Mouse (Mus musculus) hindbrain, embryonic 11.5 days (tissue): ENCODE data around the gene Ap2b1. TPM values are rescaled to one million over a fixed set of nuclear protein-coding genes. Genes with fewer than 3 reads are reported as not detected.

Source experiments
- ATAC-seq: fragments of 200-750 bp; cut with Nextera tagmentation; 2 replicates; pipeline ENCODE4 v1.8.0; 2017; ENCODE audit warnings: mild to moderate bottlenecking, moderate TSS enrichment, moderate library complexity; ENCODE audit not compliant: low FRiP score
- DNase-seq: peaks from one replicate; pipeline ENCODE4 v3.0.0-alpha.2; 2015; ENCODE audit warnings: low spot score
- H3K27ac ChIP-seq: fragments of 300-500 bp; sonication (generic); 2 replicates; pipeline ENCODE4 v1.5.1; 2014; ENCODE audit warnings: mild to moderate bottlenecking, low read depth, low read length
- H3K27me3 ChIP-seq: fragments of 300-500 bp; sonication (generic); 2 replicates; pipeline ENCODE4 v1.6.1; 2014; ENCODE audit warnings: mild to moderate bottlenecking, low read length, moderate library complexity, mixed read lengths; ENCODE audit not compliant: control insufficient read depth, insufficient read depth
- H3K36me3 ChIP-seq: fragments of 300-500 bp; sonication (generic); 2 replicates; pipeline ENCODE4 v1.6.1; 2014; ENCODE audit warnings: mild to moderate bottlenecking, low read length, moderate library complexity, mixed read lengths; ENCODE audit not compliant: control insufficient read depth, insufficient read depth
- H3K4me1 ChIP-seq: fragments of 300-500 bp; sonication (generic); replicated peaks from 2 replicates; pipeline ENCODE4 v1.6.1; 2014; ENCODE audit warnings: low read length, mixed read lengths; ENCODE audit not compliant: control insufficient read depth, insufficient read depth
- H3K4me2 ChIP-seq: fragments of 300-500 bp; sonication (generic); replicated peaks from 2 replicates; pipeline ENCODE4 v1.6.1; 2014; ENCODE audit warnings: mild to moderate bottlenecking, low read depth, low read length
- H3K4me3 ChIP-seq: fragments of 300-500 bp; sonication (generic); 2 replicates; pipeline ENCODE4 v1.5.1; 2014; ENCODE audit warnings: low read depth, low read length
- H3K9ac ChIP-seq: fragments of 300-500 bp; sonication (generic); 2 replicates; pipeline ENCODE4 v1.6.1; 2014; ENCODE audit warnings: low read depth, low read length
- H3K9me3 ChIP-seq: fragments of 300-500 bp; sonication (generic); 2 replicates; pipeline ENCODE4 v1.6.1; 2016; ENCODE audit warnings: low read length; ENCODE audit not compliant: control insufficient read depth
- WGBS: fragments of 180-500 bp; shearing (Covaris S2); extraction: QIAGEN DNeasy Blood & Tissue Kit; methylation state at CpG from one replicate; pipeline ENCODE4 v1.1.7; 2014; 5-methylcytosine and 5-hydroxymethylcytosine counted together
- polyA plus RNA-seq: library from polyadenylated mRNA; unstranded; fragments of >200 nt; fragmentation: Nextera tagmentation; extraction: Ambion mirVana; gene quantifications from 2 replicates; pipeline ENCODE4 v1.2.1, GENCODE M21; 2014

Gene Ap2b1
- polyA plus RNA-seq, 1 experiment from 2014 or later, result 121 TPM

- H3K36me3 ChIP-seq, result peaks cover 2% of the 10 kb centered on the region; the same call in 1 of the 2 replicates
- H3K27me3 ChIP-seq, result no peaks in the 10 kb centered on the region
- no peak overlapping the region for H3K4me3 ChIP-seq
- DNase-seq (no peak), ATAC-seq (no peak)
- H3K9me3 ChIP-seq, result no peaks in the 10 kb centered on the region
- no peak overlapping the region for H3K9ac ChIP-seq
- H3K27ac ChIP-seq, result no peak overlapping the region
- 89% methylated on average over 7 of the region's 7 CpGs for WGBS
- H3K4me1 ChIP-seq, result no peaks in the 10 kb centered on the region
- H3K4me2 ChIP-seq, result no peak overlapping the region
Observed at GRCm38 (mm10) chr11:83397626-83398025, 98.8 kb downstream of the Ap2b1 start.

DNA sequence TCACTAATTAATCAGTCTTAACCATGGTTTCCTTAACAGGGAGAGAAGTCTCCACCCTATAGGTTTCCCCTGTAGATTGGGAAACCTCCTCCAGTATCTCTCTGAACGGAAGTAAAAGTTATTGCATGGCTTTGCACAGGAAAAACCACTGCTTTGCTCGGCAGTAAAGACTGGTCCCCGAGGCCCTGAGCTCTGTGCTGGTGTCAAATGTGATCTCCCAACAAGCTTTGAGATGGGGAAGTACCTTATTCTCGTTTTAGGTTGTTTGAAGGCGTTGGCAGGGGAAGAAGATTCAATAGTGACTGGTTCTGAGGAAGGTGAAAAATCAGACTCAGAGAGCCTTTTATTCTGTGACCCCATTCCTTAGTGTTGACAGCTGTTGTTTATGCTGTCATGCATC lies 99.9 kb downstream of the Ap2b1 start:
- H3K4me1 ChIP-seq, result no peaks in the 10 kb centered on the region
- DNase-seq (no peak), ATAC-seq (no peak)
- no peaks in the 10 kb centered on the region for H3K9me3 ChIP-seq
- peaks cover 2% of the 10 kb centered on the region; the same call in 1 of the 2 replicates for H3K36me3 ChIP-seq
- WGBS, result 81% methylated on average over 5 of the region's 5 CpGs
- H3K4me3 ChIP-seq, result no peak overlapping the region
- no peak overlapping the region for H3K27ac ChIP-seq
- no peaks in the 10 kb centered on the region for H3K27me3 ChIP-seq
- no peak overlapping the region for H3K9ac ChIP-seq
- no peak overlapping the region for H3K4me2 ChIP-seq

- no peak overlapping the region for H3K9ac ChIP-seq
- no peaks in the 10 kb centered on the region for H3K9me3 ChIP-seq
- WGBS, result 87% methylated on average over 7 of the region's 7 CpGs
- no peak overlapping the region for H3K4me3 ChIP-seq
- no peaks in the 10 kb centered on the region for H3K4me1 ChIP-seq
- no peak overlapping the region for H3K27ac ChIP-seq
- no peaks in the 10 kb centered on the region for H3K36me3 ChIP-seq
- ATAC-seq (no peak), DNase-seq (no peak)
- no peak overlapping the region for H3K4me2 ChIP-seq
- no peaks in the 10 kb centered on the region for H3K27me3 ChIP-seq
Observed at GRCm38 (mm10) chr11:83403787-83404186, 105.0 kb downstream of the Ap2b1 start.

DNA sequence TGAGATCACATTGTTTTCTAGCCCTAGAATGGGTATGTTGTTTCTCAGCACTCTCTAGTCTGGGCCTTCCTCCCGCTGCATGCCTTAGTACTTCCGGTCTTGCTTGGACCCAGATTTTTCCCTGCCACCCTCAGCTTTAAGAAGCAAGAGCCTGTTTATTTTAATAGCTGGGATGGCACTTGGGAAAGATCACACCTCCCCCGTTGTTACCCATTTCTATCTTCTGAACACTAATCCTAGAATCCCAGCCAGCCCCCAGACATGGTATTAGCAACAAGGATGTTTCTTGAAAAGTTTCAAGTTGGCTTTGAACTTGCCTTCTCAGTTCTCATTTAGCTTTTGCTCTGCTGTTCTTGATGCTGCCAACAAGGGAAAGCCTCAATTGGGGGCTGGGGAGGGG lies 107.6 kb downstream of the Ap2b1 start:
- Histone ChIP-seq H3K9me3 (no peaks in the 10 kb centered on the region), H3K27me3 (no peaks in the 10 kb centered on the region), H3K9ac (no peak overlapping the region), H3K4me3 (no peak overlapping the region), H3K36me3 (no peaks in the 10 kb centered on the region), H3K4me1 (peaks cover 3% of the 10 kb centered on the region), H3K27ac (no peak overlapping the region), H3K4me2 (no peak overlapping the region)
- ATAC-seq, result no peak
- 69% methylated on average over 3 of the region's 3 CpGs for WGBS
- no peak for DNase-seq

DNA sequence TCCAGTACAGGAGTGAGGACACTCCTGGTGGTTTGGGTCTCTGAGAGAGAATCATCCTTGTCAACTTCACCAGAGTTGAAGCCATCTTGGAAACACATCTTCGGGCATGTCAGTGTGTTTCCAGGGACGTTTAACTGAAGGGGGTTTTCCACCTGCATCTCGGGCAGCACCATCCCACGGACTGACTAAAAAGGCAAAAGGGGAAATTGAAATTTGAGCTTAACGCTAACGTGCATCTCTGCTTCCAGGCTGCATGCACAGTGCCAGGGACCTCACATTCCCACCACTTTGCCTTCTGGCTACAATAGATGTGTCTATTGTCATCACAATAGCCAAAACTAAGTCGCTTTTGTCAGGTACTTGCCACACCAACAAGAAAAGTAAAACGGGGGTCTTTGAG lies 109.4 kb downstream of the Ap2b1 start:
- 28% methylated on average over 8 of the region's 8 CpGs for WGBS

GRCm38 (mm10) chr11:83409087-83409754 lies 110.4 kb downstream of the Ap2b1 start, which contains the start of gene Rasl10b:
Gene Rasl10b, plus strand, starts transcription at chr11:83409137.
- peak within 1 kb of the TSS; percentile 82 for H3K4me3 ChIP-seq
- no peaks in the 10 kb centered on the region for H3K27me3 ChIP-seq
- peak within 1 kb of the TSS; percentile 92 for H3K9ac ChIP-seq
- peak within 1 kb of the TSS; percentile 62; the same call in 1 of the 2 replicates for H3K27ac ChIP-seq
- ATAC-seq (peak; percentile 84), DNase-seq (peak; percentile 72)
- no peaks in the 10 kb centered on the region for H3K9me3 ChIP-seq
- WGBS, result 2% methylated on average over 29 of the region's 44 CpGs
- H3K4me2 ChIP-seq, result peak within 1 kb of the TSS; percentile 94
- H3K36me3 ChIP-seq, result no peaks in the 10 kb centered on the region
- peaks cover 3% of the 10 kb centered on the region for H3K4me1 ChIP-seq

More for the DNA sequence above, 109.4 kb downstream of the Ap2b1 start:
- ATAC-seq, result no peak
- Histone ChIP-seq H3K4me2 (no peak overlapping the region), H3K9ac (no peak overlapping the region), H3K27me3 (no peaks in the 10 kb centered on the region), H3K4me1 (peaks cover 3% of the 10 kb centered on the region), H3K4me3 (no peak overlapping the region), H3K27ac (no peak overlapping the region), H3K36me3 (no peaks in the 10 kb centered on the region), H3K9me3 (no peaks in the 10 kb centered on the region)
- no peak for DNase-seq

- peak overlapping the region; percentile 82 for H3K4me3 ChIP-seq
- H3K4me2 ChIP-seq, result peak overlapping the region; percentile 94
- H3K27ac ChIP-seq, result peak overlapping the region; percentile 62; the same call in 1 of the 2 replicates
Observed at GRCm38 (mm10) chr11:83409792-83410291, 111.0 kb downstream of the Ap2b1 start.

DNA sequence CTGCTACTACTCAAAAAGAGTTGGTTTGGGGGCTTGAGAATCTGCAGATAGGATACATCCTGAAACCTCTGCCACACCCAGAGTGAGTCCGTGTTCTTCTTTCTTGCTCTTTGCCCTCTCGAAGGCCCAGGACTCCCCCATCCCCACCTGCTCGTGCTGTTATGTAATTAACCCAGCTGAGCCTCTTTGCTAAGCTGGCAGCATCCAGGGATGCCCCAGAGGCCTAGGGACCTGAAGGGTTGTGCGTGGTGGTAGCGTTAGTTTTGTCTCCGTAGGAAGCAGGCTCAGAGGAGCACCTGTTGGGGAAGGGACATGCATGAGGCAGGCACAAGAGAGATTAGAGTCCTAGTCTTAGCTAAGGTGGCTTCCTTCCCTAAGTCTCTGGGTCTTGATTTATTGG lies 111.7 kb downstream of the Ap2b1 start:
- Histone ChIP-seq H3K4me2 (peak overlapping the region; percentile 94), H3K36me3 (no peaks in the 10 kb centered on the region), H3K27ac (no peak overlapping the region), H3K9ac (no peak overlapping the region), H3K4me1 (peaks cover 3% of the 10 kb centered on the region), H3K27me3 (no peaks in the 10 kb centered on the region), H3K4me3 (peak overlapping the region; percentile 82), H3K9me3 (no peaks in the 10 kb centered on the region)
- no peak for ATAC-seq
- DNase-seq, result no peak
- WGBS, result 30% methylated on average over 6 of the region's 6 CpGs

More at GRCm38 (mm10) chr11:83409792-83410291, 111.0 kb downstream of the Ap2b1 start:
- no peaks in the 10 kb centered on the region for H3K36me3 ChIP-seq
- under 1% methylated on average over 20 of the region's 40 CpGs for WGBS
- H3K27me3 ChIP-seq, result no peaks in the 10 kb centered on the region
- H3K4me1 ChIP-seq, result peaks cover 3% of the 10 kb centered on the region
- peak; percentile 53 for DNase-seq
- peak overlapping the region; percentile 92 for H3K9ac ChIP-seq
- ATAC-seq, result peak; percentile 59
- H3K9me3 ChIP-seq, result no peaks in the 10 kb centered on the region

DNA sequence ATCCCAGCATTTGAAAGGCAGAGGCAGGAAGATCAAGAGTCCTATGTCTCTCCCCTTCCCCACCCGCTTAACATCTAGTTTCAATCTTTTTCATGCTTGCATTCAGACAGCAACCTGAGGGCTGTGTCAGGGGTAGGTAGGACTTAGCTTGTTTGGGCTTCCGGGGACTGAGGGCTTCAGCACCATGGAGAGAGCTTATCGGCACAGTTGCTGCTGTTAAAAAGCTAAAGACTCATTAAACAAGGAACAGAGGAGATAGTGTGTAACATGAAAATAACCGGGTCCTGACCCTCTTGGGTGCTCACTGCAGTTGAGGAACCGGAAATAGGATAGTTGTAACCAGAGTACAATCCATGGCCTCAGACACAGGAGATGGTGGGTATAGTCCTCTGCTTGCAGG lies 118.3 kb downstream of the Ap2b1 start:
- DNase-seq, result peak; percentile 61

More for the DNA sequence above, 118.3 kb downstream of the Ap2b1 start:
- WGBS, result 20% methylated on average over 5 of the region's 5 CpGs
- H3K9me3 ChIP-seq, result no peaks in the 10 kb centered on the region
- H3K4me3 ChIP-seq, result no peak overlapping the region
- H3K4me2 ChIP-seq, result no peak overlapping the region
- no peak for ATAC-seq
- peaks cover 18% of the 10 kb centered on the region for H3K27me3 ChIP-seq
- no peak overlapping the region for H3K9ac ChIP-seq
- no peaks in the 10 kb centered on the region; the same call in 1 of the 2 replicates for H3K4me1 ChIP-seq
- H3K36me3 ChIP-seq, result no peaks in the 10 kb centered on the region
- no peak overlapping the region for H3K27ac ChIP-seq
